Mouse (Mus musculus): ENCODE results near the gene B3gntl1. TPM values are rescaled to one million over a fixed set of nuclear protein-coding genes. Genes with fewer than 3 reads are reported as not detected.

The B3gntl1 gene
- total RNA-seq, 2 experiments from 2014 or later: 4.9 to 7.1 TPM

DNA sequence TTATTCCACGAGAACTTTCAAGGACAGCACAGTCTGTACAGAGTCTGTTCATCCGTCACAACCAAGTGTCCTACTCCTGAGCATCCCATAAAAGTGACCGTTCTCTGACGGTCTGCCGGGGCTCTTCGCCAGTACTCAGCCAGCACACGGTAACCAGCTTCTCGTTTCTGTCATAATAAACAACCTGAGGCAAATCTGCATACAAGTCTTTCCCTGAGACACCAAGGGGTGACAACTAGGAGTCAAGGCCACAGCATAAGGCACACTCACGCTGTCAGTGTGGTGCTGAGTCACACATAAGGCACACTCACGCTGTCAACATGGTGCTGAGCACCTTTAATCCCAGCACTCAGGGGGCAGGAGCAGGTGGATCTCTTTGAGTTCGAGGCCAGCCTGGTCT, 22.3 kb downstream of the B3gntl1 start:
- DNase-seq (ENCODE audit: low spot score in 2 of 2): no peak

DNA sequence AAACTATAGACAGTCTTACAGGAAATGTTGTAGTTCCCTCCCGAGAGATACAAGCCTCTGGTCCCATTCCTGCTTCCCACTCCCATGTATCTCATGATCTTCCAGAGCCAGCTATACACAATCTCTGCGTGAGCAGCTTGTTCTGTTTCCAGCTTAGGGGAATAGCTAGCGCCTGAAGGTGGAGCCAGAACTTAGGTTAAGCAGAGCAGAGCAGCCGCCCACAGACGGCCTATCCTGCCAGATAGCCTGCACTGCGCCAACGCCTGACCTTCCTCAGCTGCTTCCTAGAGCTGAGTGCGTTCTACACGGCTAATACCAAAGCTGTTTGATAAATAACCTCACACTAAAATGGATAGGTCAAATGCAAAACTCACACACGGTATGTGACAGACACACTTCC, 23.1 kb downstream of the B3gntl1 start:
- DNase-seq (ENCODE audit: low spot score in 2 of 2): peak; percentile 17 to 29

DNA sequence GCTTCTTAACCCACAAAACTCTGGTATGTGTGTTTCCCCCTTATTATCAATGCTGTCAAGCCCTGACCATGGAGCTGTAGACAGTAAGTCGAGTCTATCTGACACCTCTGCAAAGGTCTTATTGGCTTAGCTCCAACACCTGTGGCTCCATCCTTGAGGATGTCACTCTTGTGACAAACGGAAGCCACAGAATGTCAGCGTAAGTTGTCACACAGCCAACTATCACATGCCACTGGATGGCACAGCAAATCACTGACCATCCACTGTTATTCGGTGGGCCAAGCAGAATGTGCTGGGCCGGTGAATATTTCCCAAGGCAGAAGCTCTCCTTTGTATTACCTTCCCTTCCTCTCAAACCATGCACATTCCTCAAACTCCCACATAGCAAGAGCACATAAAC, 24.8 kb downstream of the B3gntl1 start:
- no peak for DNase-seq (ENCODE audit: low spot score in 2 of 2)

DNA sequence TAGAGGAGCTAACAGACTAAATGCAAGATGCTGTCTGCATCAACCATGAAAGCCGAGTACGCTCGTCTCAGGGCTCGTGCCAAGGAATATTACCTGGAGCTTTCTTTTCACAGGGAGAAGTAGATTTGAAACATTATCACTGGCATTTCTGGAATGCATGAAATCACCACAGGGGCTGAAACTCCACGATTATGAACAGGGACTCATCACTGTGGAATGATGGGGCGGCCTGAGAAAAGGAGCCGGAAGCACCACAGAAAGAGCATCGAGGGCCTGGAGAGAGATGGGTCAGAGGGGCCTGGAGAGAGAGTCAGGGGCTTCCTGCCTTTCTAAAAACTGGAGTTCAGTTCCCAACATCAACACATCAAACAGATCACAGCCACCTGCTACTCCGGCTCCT, 25.6 kb downstream of the B3gntl1 start:
- no peak for DNase-seq (ENCODE audit: low spot score in 2 of 2)

DNA sequence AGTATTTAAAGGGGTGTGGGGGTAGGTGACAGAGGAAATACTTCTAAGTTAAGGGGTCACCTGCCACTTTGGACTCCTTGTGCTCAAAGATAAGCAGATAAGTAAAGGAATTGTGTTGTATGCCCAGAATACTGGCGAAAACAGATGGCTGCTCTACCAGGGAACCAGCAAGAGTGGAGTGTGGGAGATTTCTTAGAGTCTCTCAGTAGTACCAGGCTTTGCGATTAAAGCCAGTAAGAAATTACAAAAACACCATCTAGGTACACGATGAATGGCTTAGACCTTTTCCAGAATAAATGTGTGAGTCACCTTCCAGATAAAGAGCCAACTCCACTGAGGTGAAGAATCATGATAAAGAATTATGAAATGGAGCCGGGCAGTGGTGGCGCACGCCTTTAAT, 27.6 kb downstream of the B3gntl1 start:
- no peak for DNase-seq (ENCODE audit: low spot score in 2 of 2)

DNA sequence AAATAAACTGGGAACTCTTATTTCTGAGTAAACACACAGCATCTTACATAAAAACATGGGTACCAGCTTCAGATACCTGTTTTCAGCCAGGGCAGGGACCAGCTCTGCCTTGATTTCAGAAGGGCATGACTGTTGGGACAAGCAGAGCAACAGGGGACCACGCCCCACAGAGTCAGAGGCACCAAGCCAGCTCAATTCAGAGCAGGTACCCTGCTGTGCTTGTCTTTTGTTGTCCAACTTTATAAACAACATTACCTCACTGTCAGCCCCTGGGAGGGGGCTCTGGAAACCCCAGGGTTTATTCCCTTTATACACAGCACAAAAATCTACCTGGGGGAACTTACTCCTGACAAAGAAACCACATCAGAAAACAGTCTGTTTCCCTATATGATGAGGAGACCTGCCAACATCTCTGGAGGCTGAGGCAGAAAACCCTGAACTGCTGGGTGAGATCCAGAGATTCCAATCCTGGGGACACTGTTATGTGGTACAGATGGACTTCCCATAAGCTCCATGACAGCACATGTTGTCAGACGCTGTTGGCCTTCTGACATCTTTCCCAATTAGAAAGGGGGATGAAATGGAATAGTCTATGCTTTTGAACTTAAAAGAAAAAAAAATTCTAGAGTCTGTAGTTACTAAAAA, 31.3 kb downstream of the B3gntl1 start:
- no peak for DNase-seq (ENCODE audit: low spot score in 2 of 2)

DNA sequence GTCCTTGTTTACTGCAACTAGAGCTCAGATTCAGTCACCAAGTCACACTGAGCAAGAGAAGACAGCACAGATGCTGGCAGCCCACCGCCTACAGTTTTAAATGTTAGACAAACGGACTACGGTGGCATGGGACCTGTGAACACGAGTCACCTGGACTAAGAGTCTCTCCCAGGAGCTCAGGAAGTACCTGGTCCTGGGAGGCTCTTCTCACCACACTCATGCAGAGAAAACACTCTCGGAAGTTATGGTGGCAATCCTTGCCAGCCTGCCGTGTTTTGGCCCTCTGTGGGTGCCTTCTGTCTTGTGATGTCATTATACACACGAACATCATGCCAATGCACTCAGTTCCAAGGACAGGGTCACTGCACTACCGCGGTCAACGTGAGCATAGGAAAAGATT, 36.3 kb downstream of the B3gntl1 start:
- no peak for DNase-seq (ENCODE audit: low spot score in 2 of 2)

DNA sequence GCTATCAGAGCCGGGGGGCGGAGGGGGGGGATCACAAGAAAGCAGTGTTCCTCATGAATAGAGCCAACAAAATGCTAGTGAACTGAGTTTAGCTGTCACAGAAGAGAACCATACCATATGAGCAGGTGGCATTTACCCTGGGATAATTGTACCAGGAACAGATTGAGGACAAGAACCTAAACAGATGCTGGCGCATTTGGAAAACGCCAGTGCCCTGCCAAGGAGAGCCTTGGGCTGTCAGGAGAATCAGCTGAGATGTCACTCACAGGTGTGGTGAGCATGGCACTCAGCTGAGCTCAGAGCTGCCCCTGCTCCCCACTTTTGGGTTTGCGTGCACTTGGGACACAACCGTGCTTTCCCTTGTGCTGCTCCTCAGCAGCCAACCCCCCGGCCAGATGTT, 41.5 kb downstream of the B3gntl1 start:
- no peak for DNase-seq (ENCODE audit: low spot score in 2 of 2)

DNA sequence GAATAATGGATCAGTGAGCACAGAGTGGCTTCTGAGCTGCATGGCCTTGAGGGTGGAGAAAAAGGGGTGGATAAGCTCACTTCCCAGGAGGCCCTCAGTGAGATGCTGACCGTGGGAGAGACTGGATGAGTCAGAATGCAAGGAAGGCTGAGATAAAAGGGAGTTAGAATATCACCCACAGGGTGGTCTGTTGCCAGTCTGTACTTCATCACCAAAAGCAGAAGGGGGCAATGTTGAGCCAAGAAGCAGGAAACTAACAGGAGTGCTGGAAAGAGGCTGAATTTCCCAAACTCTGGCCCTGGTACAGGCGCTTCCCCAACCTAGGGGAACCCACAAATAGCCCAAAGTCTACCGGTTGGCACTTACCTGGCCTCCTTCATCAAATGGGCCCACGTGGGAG, 42.5 kb downstream of the B3gntl1 start:
- DNase-seq (ENCODE audit: low spot score in 2 of 2): no peak

DNA sequence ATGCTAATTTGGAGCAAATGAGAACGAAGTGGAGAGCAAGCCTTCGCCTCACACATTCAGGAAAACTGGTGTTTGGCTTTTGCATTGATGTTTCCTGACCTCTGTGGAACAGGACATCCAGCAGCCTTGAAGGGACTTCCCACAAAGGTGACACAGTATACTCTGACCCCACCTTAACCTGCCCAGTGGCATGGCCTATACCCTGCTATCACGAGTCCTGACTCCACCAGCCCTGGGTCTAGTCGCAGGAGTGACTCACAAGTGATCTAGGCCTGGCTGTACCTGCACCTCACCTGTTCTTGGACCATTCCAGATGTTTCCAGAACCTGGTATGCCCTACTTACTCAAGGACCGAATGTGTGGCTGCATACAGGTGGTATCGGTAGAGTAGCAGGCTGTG, 43.4 kb downstream of the B3gntl1 start:
- no peak for DNase-seq (ENCODE audit: low spot score in 2 of 2)

DNA sequence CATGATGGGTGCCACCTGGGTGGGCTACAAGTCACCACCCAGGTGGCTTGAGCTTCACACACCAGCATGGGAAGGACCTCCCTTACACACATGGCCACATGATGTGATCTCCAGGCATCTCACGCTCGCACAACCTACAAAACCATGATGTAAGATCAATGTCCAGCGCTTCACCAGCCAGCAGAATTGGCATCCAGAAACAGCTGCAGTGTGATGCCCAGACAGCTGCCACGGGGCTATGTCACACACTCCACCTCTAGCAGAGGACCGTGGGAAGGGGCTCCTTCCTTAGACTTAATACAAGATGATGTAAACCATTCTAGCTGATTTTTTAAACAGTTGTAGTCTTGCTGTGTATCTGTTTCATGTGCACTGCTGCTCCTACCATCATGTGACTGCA, 45.4 kb downstream of the B3gntl1 start:
- no peak for DNase-seq (ENCODE audit: low spot score in 2 of 2)

DNA sequence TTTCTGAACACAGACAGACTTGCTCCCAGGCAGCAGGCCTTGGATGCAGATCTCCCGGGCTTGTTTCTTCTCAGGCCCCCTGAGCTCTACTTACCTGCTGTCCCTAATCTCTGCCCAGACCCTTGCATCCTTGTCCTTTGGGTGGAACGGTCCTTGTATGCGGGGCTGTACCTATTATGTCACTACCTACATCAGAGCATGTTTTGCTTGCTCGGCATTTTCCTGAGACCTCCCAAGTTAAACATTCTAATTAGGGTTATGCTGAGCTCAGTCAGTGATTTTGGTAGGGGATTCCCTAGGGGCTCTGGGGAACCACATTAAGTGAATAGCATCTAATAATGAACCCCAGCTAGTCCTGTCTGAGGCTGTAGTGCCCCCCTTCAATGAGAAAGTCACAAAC, 47.9 kb downstream of the B3gntl1 start:
- no peak for DNase-seq (ENCODE audit: low spot score in 2 of 2)

DNA sequence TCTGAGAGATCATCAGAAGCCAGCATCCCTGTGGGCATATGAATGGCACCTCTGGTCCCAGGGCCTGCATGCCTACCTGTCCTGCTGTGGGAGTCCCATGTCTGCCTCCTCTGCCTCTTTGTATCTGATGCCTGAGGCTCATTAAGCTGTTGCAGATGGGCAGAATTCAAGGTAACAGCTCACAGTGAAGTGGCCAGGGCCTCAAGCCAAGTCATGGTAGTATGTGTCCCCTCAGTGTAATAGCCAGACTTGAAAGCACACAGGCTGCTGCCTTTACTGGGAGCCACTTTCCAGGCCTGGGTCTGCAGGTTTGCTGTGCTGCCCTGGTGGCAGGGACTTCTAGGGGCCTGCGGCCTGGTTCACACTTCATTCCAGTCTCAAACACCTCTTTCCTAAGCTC, 55.6 kb downstream of the B3gntl1 start:
- DNase-seq (ENCODE audit: low spot score in 2 of 2): no peak

DNA sequence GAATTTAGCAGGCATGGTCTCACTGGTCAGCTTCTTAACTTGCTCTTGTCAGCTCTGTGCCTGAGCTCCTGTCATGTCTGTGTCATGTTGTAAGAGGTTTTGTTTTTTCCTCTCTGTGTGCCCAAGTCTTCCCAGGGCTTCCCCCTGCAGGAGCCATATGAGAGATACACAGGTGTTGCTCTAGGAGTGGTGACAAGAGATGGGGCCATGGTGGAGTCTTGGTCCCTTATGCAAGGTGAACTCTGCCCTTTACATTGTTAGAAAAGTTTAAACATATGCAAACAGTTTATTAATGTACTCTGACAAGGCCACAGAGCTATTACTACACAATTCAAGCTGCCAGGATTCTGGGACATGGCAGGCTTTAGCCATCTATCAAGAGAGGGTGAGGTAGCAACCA, 56.5 kb downstream of the B3gntl1 start:
- no peak for DNase-seq (ENCODE audit: low spot score in 2 of 2)

DNA sequence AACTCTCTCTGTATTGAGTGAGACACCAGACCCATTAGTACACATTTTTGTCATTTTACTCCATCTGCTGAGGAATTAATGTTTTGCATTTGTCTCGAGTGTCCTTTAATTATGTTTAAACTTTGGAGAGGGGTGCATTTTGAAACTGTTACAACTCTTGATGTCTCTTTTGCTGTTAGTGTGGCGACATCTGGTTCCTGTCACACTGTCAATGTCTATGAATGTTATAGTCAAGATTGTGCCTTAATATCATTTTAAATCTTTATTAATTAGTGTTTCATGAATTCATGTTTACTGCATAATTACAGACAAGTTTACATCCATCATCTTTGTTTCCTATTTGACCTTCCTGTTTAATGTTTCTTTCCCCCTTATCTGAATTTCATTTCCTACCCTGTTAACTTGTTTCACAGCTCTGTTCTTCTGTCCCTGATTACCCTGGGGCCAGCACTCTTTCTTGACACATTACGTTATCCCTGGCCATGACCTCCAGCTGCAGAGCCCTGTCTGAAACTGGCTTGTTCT, 56.9 kb downstream of the B3gntl1 start:
- no peak for DNase-seq (ENCODE audit: low spot score in 2 of 2)

DNA sequence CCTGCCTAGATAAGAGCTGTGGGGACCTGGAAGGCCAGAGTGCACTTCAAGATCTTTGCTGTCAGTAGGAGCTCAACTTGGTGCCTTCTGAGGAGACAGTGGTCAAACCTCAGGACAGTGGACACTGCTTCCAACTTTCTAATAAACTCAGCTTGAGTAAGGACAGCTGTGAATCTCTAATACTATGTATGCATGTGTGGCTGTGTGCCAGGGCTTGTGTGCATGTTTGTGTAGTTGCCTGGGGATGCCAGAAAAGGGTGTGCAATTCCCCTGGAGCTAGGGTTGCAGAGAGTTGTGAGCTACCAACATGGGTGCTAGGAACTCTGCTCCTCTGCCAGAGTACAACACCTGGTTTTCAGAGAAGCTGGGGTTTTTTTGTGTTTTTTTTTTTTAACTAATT, 62.0 kb downstream of the B3gntl1 start:
- DNase-seq (ENCODE audit: low spot score in 2 of 2): no peak

DNA sequence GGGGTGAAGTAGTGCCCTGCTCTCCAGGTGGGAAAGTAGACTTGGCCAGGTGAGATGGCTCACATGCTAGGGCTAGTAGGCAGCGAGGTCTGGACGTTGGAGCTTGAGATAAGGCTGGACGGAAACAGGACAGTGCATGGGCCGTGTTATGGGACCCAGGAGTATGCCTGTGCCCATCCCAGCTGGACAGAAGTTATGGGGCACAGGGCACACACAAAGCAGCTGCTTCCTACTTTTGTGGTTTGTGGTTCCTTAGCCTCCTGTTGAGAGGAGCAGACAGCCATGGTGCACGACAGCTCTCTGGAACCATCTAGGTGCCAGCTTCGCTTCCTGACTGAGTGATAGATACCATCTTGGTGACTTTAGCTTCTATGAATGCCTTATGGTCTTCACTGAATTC, 67.3 kb downstream of the B3gntl1 start:
- no peak for DNase-seq (ENCODE audit: low spot score in 2 of 2)

DNA sequence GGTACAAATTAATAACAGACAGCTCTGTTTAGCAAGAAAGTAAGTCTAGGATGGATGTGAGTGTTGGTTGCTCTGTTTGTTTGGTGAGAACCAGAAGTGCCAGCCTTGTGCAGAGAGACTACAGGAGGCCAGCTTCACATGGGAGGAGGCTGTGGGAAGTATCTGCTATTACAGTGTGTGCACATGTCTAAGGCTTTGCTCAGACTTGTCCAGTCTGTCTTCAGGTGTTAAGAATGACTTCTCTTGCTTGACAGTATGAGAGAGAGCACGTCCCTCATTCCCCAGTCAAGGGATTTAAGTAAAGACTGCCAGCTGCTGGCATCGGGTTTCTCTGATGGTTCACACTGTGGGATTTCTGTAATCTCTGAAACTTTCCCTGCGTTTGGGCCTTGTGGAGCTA, 71.5 kb downstream of the B3gntl1 start:
- DNase-seq (ENCODE audit: low spot score in 2 of 2): no peak

DNA sequence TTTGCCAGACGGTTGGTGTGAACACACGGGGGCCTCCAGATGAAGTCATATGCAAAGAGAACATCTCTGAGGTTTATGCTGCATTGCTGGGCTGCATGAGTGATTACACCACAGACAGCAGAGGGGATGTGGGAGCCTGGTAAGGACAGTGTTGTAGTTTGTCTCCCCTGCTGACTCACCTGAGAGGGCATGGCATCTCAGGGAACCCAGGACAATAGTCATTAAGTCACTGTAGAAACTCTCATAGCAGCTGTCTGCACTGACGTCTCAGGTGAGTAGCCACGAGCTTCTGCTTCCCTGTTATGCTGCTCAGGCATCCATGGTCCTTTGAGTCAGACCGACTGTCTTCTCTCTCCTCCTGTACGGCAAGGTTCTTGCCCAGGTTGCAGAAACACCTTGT, 75.7 kb downstream of the B3gntl1 start:
- no peak for DNase-seq (ENCODE audit: low spot score in 2 of 2)

DNA sequence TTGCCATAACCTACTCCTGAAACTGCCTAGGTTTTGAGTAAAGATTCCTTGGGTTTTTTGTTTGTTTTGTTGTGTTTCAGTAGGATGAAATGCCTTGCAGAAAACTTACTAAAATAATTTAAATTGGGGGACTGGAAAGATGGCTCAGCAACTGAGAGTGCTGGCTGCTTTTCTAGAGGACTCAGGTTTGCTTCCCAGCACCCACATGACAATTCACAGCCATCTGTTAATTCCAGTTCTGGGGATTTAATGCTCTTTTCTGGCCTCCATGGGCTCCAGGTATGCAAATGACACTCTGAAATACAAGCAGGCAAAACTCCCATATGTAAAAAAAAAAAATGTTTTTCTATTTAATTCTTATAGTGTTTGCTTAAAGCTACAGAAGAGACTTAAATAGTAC, 91.1 kb downstream of the B3gntl1 start:
- no peak for DNase-seq (ENCODE audit: low spot score in 2 of 2)

All from adrenal gland, adult 18-20 months (tissue).